Mouse (Mus musculus): ENCODE data around the gene Bclaf3.

DNA sequence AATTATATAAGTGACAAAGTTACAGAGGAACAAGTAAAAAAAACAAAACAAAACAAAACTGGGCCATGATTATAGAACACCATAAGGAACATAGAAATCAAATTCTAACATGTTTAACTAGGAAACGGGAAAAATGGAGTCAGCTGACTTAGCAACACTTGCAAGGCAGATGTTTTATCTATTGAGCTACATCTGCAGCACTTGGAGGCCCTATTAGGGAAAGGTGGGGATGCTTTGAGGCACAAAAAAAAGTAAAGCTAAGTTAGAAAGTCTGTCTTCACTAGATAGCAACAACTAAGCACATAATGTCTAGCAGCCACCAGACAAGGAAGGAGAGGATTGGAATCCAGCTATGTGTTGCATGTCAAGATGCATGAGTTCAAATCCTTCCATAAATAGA, 71.0 kb downstream of the Bclaf3 start:
- TF ChIP-seq CTCF (IDR thresholded peaks at IDR 0.05; ENCODE audit: extremely low read depth, insufficient read depth, insufficient read length, insufficient replicate concordance) (no peak), POLR2A (IDR thresholded peaks at IDR 0.05; ENCODE audit: low read depth, low read length) (no peak)
